Mouse (Mus musculus) inflammation-experienced regulatory T-cells, adult 6 months (primary cell): ENCODE measurements around the gene Sbp. TPM values are rescaled to one million over a fixed set of nuclear protein-coding genes. Genes with fewer than 3 reads are reported as not detected.
"Not testable (repeated sequence)": the region's sequence is repeated elsewhere in the genome, so short reads cannot be mapped to it uniquely, and the experiment has no call there.

Experiments used
- ATAC-seq: one replicate; pipeline ENCODE4 v1.8.0; 2017
- polyA plus RNA-seq, 3 experiments: library from polyadenylated mRNA; unstranded; fragments of 100-300 nt; shearing (Covaris generic); gene quantifications; one replicate each; pipeline ENCODE4 v1.2.1; 2017

Gene Sbp
- not detected for polyA plus RNA-seq

DNA sequence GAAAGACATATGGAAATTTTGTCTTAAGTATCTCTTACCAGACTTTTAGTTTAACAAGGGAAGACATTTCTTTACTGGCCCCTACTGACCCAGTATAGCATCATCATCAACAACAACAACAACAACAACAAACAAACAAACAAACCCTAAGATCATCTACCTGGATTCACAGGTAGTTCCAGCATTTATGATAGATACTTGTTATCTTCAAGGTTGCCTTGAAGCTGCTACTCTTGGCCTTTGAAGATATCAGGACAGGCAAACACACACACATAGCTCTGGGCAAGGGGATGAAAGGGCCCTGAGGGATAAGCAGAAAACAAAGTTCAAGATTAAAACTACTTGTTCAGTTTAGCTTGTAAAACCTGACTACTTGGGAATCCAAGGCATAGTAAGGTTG is at the start of gene Sbp:
Sbp (plus strand) TSS at position 301 of the 400 bp plus-strand sequence.
- no peak for ATAC-seq

DNA sequence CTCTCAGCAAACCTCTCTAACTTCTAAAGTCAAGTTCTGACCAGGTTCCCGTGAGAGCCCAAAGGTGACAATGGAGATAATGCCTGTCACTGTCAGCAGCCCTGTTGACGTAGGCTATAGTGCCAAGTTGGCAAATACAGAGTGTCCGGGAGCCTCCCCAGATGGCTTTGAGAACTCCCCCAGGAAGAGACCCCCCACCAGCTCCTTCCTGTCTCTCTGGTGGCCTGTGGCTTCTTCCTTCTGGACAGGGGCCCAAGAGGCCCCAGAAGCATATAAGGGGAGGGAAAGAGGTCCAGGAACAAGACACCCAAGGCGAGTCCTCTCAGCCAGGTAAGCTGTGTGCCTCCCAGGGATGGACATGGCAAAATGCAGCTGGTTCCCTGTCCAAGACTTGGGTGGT is 24.3 kb upstream of the Sbp start, which contains the start of gene Dcpp3:
Dcpp3 (plus strand) TSS at position 301 of the 400 bp plus-strand sequence.
- ATAC-seq: not testable (repeated sequence)

DNA sequence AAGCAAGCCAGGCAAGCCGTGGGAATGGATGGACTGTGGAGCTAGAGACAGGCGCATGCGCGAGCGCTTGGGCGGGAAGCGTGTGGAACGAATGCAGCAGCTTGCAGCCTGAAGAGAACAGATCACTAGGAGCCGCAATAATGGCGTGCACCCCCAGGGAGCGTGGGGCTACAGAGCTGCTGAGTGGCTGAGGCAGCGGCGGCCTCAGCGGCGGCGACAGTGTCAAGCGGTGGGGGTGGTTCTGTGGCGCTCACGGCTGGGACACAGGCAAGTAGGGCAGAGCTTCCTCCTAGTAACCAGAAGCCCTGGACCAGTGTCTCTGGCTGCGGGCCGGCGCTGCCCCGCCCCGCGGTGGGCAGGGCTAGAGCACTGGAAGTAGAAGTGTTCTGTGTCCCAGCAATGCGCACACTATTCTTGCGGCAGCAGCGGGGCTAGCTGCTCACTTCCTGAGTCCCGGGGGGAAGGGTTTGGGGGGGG is 16.9 kb upstream of the Sbp start:
- peak; percentile 95 for ATAC-seq

DNA sequence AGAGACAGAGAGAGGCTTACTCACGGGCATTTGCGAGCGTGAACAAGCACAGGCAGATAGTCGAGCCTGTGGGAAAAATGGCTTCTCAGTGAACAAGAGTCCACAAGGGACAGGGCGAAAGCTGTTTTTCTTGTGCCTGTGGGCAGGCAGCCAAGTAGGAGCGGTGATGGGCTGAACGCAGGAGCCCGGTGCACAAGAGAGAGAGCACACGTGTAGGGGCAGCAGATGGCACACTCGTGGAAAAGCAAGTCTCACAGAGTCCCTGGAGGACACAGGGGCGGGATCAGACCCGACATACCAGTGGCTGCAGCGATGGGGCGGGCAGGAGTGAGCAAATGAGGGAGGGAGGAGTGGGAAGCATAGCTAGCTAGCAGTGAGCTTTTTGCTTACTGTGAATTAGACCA is 16.4 kb upstream of the Sbp start:
- peak; percentile 64 for ATAC-seq

DNA sequence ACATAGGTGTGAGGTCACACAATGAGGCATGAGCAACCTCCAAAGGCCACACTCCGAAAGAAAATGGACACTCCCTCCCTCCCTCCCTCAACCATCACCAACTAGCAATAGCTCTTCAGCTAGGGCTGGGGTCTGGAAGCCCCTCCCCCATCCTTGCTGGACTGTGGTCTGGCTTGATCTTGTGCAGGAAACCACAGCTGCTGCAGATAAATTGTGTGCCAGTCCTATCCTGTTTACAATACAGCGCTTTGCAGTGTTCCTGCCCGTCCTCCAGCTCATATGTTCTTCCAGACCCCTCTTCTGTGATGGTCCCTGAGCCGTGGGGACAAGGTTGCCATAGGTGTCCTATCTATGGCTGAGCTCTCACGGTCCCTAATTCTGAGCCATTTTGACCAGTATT is 10.3 kb upstream of the Sbp start:
- no peak for ATAC-seq

DNA sequence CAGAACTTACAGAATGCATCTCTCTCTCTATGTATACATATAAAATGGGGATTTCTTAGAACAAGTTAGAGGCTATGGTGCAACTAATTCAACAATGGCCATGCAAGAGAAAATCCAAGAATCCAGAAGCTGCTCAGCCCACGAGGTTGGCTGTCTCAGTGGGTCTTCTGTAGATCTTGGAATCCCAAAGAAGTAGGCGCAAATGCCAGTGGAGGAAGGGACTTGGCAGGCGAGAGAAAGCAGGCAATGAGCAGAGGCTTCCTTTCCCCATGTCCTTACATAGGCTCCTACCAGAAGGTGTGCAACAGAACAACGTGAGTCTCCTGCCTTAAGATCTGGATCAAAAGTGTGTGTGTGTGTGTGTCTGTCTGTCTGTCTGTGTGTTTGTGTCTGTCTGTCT is 6.0 kb downstream of the Sbp start:
- ATAC-seq: not testable (repeated sequence)

DNA sequence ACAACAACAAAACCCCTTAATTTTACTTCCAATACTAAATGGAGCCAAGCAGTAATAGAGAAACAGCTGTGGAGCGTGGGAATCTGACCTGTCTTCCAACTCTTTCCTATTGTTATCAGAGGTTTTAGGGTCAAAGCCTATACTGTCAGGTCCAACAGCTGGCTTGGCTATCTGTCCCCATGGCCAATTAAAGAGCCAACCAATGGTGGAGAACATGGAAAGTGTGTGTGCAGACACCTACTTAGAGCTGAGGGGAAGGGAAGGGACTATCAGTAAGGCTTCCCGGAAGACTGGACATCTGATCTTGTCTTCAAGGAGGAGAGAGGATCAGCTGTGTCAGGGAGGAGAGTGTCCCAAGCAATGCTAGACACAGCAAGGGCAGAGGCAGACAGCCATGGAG is 7.6 kb downstream of the Sbp start:
- no peak for ATAC-seq

DNA sequence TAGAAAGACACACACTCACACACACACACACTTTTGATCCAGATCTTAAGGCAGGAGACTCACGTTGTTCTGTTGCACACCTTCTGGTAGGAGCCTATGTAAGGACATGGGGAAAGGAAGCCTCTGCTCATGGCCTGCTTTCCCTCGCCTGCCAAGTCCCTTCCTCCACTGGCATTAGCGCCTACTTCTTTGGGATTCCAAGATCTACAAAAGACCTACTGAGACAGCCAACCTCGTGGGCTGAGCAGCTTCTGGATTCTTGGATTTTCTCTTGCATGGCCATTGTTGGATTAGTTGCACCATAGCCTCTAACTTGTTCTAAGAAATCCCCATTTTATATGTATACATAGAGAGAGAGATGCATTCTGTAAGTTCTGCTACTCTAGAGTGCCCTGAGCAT is 9.4 kb downstream of the Sbp start:
- ATAC-seq: not testable (repeated sequence)

DNA sequence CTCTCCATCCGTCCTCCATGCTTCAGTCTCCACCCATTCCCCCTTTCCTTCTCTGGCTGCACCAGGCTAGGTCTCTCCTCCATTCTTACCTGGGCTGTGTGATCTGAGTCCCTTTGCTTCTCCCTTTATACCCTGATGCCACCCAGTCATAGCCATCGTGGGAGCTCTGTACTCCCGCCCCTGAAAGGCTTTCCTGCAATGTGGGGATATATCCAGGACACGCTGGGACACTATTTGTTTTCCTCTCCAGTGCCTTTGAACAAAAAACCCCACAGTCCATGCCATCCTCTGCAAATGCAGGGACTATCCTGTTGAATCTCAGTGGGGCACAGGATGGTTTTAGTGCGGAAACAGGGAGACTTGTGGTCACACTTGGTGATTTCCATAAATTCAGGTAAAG is 13.7 kb downstream of the Sbp start, which contains the start of gene Sbpl:
Sbpl (minus strand) TSS at position 101 of the 400 bp plus-strand sequence.
- ATAC-seq: no peak

DNA sequence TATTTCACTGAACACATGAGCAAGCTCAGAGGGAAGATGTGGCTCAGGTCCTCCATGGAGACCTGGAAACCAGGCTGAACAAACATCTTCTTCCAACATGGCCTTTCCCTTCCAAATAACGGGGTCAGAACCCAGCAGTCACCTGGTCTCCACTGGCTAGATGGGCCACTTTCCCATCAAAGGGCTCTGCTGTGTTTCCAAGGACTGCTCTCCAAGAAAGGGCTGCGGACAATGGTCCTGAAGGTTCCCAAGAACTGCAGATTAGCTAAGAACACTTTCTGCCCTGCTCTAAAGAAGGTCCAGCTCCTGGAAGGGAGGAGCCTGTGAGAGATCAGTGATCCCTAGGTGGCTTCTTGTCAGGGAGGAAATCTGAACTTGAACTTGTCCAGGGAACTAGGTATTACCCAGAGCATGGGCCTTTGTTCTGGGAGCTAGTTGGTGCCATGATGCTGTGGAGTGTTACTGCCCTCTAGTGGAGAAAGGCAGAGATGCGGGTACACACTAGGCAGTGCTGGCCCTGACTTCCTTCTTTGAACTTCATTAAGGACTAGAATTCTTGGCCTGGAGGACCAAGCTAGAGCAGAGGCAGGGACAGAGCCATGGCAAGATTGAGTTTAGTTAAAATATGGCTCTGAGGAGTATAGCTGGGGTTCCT is 18.7 kb downstream of the Sbp start:
- ATAC-seq: peak; percentile 85

DNA sequence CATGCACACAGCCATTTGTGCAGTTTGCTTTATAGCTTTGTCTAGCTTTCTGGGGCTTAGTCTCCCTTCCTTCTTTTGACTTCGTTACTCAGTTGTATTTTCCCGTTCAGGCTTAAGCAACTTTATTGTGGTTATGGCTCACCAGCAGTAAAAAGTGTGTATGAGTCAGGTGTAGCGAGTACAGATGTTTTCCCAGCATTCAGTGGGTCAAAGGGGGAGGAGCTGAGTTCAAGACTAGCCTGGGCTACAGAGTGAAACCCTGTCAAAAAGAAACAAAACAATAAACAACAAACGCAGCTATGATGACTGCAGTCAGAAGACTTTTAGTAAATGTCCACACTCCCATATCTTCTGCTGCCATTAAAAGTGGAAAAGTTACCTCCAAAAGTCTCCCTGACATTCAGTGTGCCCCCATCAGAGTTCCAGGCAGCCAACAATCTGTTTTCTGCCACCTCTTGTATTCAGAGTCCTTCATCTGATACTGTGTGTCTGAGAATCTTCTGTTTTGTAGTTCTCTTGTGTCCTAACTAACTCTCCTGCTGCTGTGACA is 20.2 kb downstream of the Sbp start:
- ATAC-seq: no peak

DNA sequence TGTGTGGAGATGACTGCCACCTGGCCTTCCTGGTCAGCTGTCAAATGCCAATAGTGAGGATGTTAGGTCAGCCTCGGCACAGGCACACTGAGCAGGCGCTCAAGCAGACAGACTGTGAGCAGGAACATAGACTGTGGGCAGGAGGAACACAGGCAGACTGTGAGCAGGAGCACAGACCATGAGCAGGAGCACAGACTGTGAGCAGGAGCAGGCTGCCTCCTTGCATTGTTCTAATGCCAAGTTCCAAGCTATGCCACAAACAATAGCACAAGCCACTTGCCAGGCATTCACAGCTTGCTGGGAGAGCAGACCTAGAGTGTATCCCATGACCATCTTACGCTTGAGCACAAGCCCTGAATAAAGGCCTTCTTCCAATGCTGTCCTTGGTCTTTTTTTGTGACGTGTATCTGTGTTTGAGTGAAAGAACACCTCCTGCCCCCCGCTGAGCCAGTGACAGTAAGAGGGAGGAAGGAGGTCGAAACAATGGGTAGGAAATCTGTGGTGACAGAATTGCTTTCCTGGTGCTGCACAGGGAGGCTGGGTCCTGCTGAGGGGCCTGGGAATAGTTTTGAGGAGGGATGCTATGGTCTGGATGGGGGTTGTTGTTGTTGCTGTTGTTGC is 24.4 kb downstream of the Sbp start:
- ATAC-seq: no peak

DNA sequence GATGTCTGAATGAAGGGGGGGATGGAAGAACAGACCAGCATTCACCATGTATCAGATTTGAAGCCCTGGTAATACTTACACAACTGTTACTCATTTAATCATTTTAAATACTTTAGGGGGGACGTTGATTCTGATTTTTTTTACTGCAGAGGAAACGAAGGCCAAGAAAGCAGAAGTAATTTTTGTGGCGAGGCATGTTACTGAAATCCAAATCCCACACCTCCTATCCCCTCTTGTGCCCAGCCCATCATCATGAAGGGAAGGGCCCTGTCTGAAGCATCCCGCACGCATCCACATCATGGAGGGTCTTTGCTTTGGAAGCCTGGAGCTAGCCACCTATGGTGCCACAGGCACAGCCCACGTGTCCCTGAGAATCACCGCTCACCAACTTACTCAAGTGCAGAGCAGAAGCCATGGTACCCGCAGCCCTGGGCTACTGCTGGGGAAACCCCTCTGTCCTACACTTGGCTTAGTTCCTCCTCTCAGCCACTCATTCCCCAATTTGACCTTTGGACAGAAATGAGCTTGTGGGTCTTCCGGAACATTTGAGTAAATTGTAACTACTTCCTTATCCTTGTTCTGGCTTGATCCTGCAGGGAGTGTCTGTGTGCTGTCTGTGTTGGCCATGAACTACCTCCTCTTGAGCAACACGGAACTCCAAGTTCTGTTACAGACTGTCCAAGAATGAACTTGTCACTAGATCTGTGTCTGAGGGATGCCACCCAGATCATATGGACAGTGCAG is 25.4 kb downstream of the Sbp start:
- ATAC-seq: no peak

DNA sequence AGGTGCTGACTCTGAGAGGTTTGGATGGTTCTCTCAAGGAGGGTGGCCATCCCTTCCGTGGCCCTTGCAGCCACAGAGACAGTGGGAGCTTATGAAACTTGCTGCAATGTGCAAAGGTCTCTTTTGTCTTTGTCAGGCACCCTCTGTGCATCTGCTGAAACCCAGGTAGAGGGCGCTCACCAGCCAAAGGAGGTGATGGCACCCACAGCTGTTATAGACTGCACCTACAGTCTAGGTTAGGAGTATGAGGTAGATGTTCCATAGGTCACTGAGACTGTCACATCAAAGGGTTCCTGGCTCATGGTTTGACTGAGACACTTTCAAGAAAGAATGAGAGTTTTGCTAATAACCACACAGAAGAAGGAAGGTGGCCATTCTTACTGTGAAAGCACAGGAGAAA is 27.3 kb downstream of the Sbp start:
- ATAC-seq: no peak

DNA sequence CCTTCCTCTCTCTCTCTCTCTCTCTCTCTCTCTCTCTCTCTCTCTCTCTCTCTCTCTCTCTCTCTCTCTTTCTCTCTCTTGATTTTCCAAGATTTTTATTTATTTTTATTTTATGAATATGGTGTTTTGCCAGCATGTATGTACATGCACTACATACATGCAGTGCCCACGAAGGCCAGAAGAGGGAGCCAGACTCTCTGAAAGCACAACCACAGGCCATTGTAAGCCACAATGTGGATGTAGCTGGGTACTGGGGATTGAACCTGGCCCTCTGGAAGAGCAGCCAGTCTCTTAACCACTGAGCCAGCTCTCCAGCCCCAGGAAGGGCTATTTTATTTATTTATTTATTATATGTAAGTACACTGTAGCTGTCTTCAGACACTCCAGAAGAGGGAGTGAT is 27.8 kb downstream of the Sbp start:
- ATAC-seq: peak; percentile 46

DNA sequence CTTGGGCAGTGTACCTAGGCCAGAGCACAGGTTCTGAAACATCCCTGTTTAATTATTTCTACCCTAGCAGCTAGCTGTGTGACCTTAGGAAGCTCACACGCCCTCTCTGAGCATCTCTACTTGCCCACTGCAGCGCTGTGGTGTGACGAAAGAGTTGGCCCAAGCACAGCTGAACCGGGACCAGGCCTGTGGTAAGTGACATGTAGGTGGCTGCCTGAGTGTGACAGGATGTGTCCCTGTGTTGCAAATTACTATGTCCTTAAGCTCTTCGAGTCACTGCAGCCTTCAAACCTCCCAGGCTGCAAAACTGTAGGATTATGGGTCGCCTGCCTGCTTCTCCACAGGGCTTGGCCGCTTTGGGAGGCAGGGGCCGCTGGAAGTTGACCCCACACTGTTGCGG is 29.8 kb downstream of the Sbp start:
- ATAC-seq: no peak

DNA sequence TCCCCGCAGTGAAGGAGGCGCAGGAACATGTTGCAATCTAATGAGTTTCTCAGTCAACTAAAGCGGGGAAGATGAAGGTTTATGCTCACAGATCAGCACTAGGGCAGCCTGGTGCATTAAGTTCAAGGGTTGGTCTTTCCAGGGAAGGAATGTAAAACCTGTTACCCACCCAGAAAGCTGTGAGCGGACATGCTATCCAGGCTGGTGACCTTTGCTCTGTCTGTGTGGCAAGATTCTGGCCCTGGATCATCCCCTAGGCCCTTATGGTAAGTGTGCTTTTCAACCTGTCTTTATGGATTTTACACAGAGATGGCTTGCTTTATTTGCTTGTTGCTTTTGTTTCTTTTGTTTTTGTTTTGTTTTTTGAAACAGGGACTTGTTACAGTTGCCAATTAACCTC is 35.2 kb downstream of the Sbp start:
- ATAC-seq: no peak

DNA sequence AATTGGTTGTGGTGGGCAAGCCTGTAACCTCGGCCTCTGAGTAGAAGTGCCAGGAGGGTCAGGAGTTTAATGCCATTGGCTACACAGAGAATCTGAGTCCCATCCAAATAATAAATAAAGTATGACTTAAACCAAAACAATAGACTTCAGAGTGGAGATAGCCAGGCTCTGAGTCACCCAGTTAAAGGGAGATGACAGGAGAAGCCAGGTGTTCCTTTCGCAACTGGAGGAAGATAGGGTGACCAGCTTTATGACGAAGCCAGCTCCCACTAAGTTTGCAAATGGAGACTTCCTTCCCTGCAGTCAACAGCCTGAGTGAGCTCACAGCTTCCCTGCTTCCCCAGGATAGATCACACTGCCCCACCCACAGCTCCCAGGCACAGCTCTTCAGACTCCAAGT is 38.0 kb downstream of the Sbp start:
- ATAC-seq: no peak

DNA sequence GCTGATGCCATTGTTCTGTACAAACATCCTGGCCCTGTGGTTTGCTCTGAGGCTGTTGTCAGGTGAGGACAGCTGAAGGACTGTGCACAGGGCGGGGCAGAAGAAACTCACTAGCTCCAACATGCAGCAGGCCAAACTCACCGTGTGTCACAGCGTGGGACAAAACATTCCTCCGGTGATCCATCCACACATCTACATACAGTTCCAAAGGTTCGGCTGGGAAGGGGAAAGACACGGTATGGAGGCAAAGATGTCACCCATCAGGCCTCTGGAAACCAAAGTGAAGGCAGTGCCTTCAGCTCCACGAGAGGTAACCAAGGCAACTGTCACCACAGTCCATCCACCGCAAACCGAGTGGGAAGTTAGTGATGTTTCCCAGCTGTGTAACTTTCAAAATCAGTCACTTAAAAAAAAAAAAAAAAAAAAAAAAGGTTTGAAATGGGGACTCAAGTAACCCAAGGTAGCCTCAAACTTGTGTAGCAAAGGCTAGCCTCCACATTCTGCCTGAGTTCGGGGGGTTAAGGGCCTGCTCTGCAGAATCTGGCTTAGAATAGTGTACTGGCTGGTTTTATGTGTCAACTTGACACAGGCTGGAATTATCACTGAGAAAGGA is 38.9 kb downstream of the Sbp start, which contains the start of gene Prss30:
Prss30 (minus strand) TSS at position 270 of the 613 bp plus-strand sequence.
- ATAC-seq: no peak

DNA sequence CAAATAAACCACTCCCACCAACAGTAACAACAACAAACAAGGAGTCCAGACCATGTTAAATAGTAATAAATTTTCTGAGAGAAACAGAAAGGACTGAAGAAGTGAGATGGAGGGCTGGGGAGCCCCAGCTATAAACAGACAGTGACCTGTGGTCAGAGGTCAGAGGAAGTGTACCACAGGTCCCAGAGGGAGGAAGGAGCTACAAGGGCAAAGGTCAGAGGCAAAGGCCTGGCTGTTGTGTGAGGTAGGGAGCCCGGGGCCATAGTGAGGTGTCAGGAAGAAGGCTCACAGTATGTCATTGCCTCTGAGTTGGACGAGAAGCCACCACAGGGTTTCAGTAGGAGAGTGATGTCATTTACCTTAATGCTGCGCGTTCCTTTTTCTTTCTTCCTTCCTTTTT is 41.4 kb downstream of the Sbp start:
- ATAC-seq: no peak

DNA sequence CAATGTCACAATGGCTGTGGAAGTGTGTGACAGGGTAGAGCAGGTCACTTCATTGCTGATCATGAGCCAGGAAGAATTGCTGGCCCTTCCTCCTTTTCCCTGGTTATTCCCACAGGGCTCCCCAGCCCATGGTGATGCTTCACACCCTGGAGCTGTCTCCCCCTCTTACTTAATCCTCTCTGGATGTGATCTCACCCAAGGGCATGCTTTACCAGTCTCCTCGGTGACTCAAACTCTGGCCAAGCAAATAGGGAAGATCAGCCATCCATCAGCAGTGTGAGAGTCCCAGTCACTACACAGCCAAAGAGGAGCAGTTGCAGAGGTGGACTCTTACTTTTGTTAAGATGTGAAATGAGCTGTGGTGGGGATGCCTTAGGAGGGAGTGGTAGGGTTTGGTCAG is 43.5 kb downstream of the Sbp start:
- ATAC-seq: no peak

DNA sequence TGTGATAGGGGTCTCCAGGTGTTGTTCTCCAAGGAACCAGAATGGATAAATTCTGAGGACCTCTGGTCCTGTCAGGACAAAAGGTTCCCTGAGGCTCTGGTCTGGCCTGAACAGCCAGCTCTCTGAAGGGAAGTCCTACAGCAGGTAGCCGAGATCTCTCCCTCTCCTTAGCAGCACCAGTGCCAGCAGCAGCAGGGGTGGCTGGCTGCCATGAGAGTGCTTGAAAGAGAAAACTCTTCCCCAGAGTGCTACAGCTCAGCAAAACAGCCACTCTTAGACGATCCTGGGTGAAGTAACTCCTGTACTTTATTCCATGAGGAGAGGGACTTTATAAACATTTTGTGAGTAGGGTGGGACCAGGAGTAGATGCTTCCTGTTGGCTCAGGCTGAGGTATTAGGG is 48.3 kb downstream of the Sbp start:
- ATAC-seq: no peak
